In genomic region chr1:129747595-129747994, GRCm38 (mm10) we compare ENCODE assay signal across 21 mouse cellular contexts.
A peak's percentile ranks its signal among the peaks of the same experiment; 100 is the strongest.
DNase-seq lines count a peak whose midpoint lies in the region; ATAC-seq and TF ChIP-seq lines count a peak whose summit lies in the region.
"Had no signal": no experiment of that assay in that cellular context is flagged by ENCODE, and none has a peak within 500 bp of the region (broad histone marks: within the 10 kb centered on the region; RNA-seq: fewer than 3 reads in every experiment).

No protein-coding gene starts in this region.

- no peak for TF ChIP-seq CTCF in forebrain, postnatal 0 days (IDR thresholded peaks at IDR 0.05; ENCODE audit: low read depth)
- no peak for TF ChIP-seq CTCF in brain, embryonic 14.5 days (IDR thresholded peaks at IDR 0.05; ENCODE audit: borderline replicate concordance, extremely low read depth, insufficient read depth, insufficient read length)

- no peak for ATAC-seq in forebrain, embryonic 14.5 days
- no peak for ATAC-seq in forebrain, embryonic 12.5 days (ENCODE audit: low FRiP score)
- ATAC-seq in forebrain, postnatal 0 days = no peak
- peak; percentile 35; the same call in 1 of the 2 replicates for ATAC-seq in midbrain, embryonic 11.5 days (ENCODE audit: low FRiP score)
- no peak for ATAC-seq in midbrain, embryonic 13.5 days
- ATAC-seq: activated CD4-positive, CD25-positive, alpha-beta regulatory T cell, adult 4 months had no signal

- H3K27ac ChIP-seq in forebrain, embryonic 14.5 days (ENCODE audit: low read depth, low read length) = no peak overlapping the region
- no peak overlapping the region for H3K27ac ChIP-seq in forebrain, embryonic 12.5 days
- H3K27ac ChIP-seq in forebrain, postnatal 0 days (ENCODE audit: low read depth, low read length) = no peak overlapping the region
- no peak overlapping the region for H3K27ac ChIP-seq in forebrain, embryonic 10.5 days
- no peak overlapping the region for H3K27ac ChIP-seq in midbrain, embryonic 11.5 days (ENCODE audit: low read depth, low read length)
- H3K27ac ChIP-seq in midbrain, embryonic 13.5 days = no peak overlapping the region
- H3K27ac ChIP-seq: heart, embryonic 15.5 days; hindbrain, embryonic 10.5 days; hindbrain, embryonic 14.5 days had no signal

- no peak for TF ChIP-seq POLR2A in brain, embryonic 14.5 days (IDR thresholded peaks at IDR 0.05; ENCODE audit: borderline replicate concordance, extremely low read depth, insufficient read depth, insufficient read length, poor library complexity, severe bottlenecking)

- H3K9ac ChIP-seq in forebrain, embryonic 14.5 days (ENCODE audit: low read length) = no peak overlapping the region
- H3K9ac ChIP-seq in forebrain, embryonic 12.5 days = no peak overlapping the region
- H3K9ac ChIP-seq in forebrain, postnatal 0 days = no peak overlapping the region
- no peak overlapping the region for H3K9ac ChIP-seq in midbrain, embryonic 11.5 days (ENCODE audit: low read length)
- no peak overlapping the region for H3K9ac ChIP-seq in midbrain, embryonic 13.5 days (replicated peaks)
- H3K9ac ChIP-seq: heart, embryonic 12.5 days; heart, embryonic 15.5 days; hindbrain, embryonic 14.5 days had no signal

- H3K27me3 ChIP-seq in forebrain, embryonic 14.5 days (replicated peaks; ENCODE audit: control insufficient read depth, insufficient read depth, low read length) = no peaks in the 10 kb centered on the region
- H3K27me3 ChIP-seq in forebrain, embryonic 12.5 days = no peaks in the 10 kb centered on the region
- no peaks in the 10 kb centered on the region for H3K27me3 ChIP-seq in forebrain, postnatal 0 days (ENCODE audit: insufficient read depth, low read length)
- no peaks in the 10 kb centered on the region for H3K27me3 ChIP-seq in forebrain, embryonic 10.5 days (ENCODE audit: poor library complexity, severe bottlenecking)
- H3K27me3 ChIP-seq in midbrain, embryonic 11.5 days (ENCODE audit: control insufficient read depth, insufficient read depth, low read length) = no peaks in the 10 kb centered on the region
- H3K27me3 ChIP-seq in midbrain, embryonic 13.5 days = no peaks in the 10 kb centered on the region
- H3K27me3 ChIP-seq: heart, embryonic 12.5 days; heart, embryonic 15.5 days had no signal

- no peak overlapping the region for H3K4me3 ChIP-seq in forebrain, embryonic 14.5 days (ENCODE audit: low read depth, low read length)
- no peak overlapping the region for H3K4me3 ChIP-seq in forebrain, embryonic 12.5 days (replicated peaks)
- H3K4me3 ChIP-seq in forebrain, postnatal 0 days (ENCODE audit: low read depth, low read length) = no peak overlapping the region
- no peak overlapping the region for H3K4me3 ChIP-seq in forebrain, embryonic 10.5 days
- no peak overlapping the region for H3K4me3 ChIP-seq in midbrain, embryonic 11.5 days (ENCODE audit: low read depth, low read length)
- no peak overlapping the region for H3K4me3 ChIP-seq in midbrain, embryonic 13.5 days (replicated peaks)
- H3K4me3 ChIP-seq: heart, embryonic 12.5 days; heart, embryonic 15.5 days; hindbrain, embryonic 10.5 days had no signal

- peak; percentile 11 for DNase-seq in forebrain, embryonic 14.5 days (ENCODE audit: low spot score)
- peak; percentile 2 for DNase-seq in forebrain, postnatal 0 days
- DNase-seq in forebrain, embryonic 10.5 days (ENCODE audit: extremely low spot score, low spot score) = no peak
- no peak for DNase-seq in midbrain, embryonic 11.5 days (ENCODE audit: low spot score, missing footprints)
- DNase-seq in brain, embryonic 14.5 days (ENCODE audit: low read depth) = peak; percentile 38
- DNase-seq: adrenal gland, adult 8-10 months; adrenal gland, postnatal 25 days; cerebellum, adult 18-20 months; cerebellum, adult 9-10 months; cerebellum, postnatal 14 days; gastrocnemius, postnatal 25 days; heart, adult 18-20 months; heart, postnatal 10 days; heart, postnatal 36 days had no signal

- no peaks in the 10 kb centered on the region for H3K36me3 ChIP-seq in forebrain, embryonic 14.5 days (ENCODE audit: control insufficient read depth, insufficient read depth, low read length)
- H3K36me3 ChIP-seq in forebrain, embryonic 12.5 days (replicated peaks) = no peaks in the 10 kb centered on the region
- no peaks in the 10 kb centered on the region for H3K36me3 ChIP-seq in forebrain, postnatal 0 days (ENCODE audit: insufficient read depth)
- H3K36me3 ChIP-seq in forebrain, embryonic 10.5 days (replicated peaks) = no peaks in the 10 kb centered on the region
- no peaks in the 10 kb centered on the region for H3K36me3 ChIP-seq in midbrain, embryonic 11.5 days (ENCODE audit: control insufficient read depth, insufficient read depth, low read length)
- H3K36me3 ChIP-seq in midbrain, embryonic 13.5 days = no peaks in the 10 kb centered on the region
- H3K36me3 ChIP-seq: heart, embryonic 12.5 days; heart, embryonic 15.5 days; hindbrain, embryonic 10.5 days had no signal

- H3K9me3 ChIP-seq in forebrain, embryonic 14.5 days (replicated peaks; ENCODE audit: control insufficient read depth, low read length) = no peaks in the 10 kb centered on the region
- no peaks in the 10 kb centered on the region for H3K9me3 ChIP-seq in forebrain, embryonic 12.5 days
- no peaks in the 10 kb centered on the region for H3K9me3 ChIP-seq in forebrain, postnatal 0 days (ENCODE audit: low read length)
- no peaks in the 10 kb centered on the region for H3K9me3 ChIP-seq in forebrain, embryonic 10.5 days
- H3K9me3 ChIP-seq in midbrain, embryonic 11.5 days (ENCODE audit: control insufficient read depth, low read length) = no peaks in the 10 kb centered on the region
- H3K9me3 ChIP-seq in midbrain, embryonic 13.5 days = no peaks in the 10 kb centered on the region
- H3K9me3 ChIP-seq: heart, embryonic 12.5 days; heart, embryonic 15.5 days; hindbrain, embryonic 10.5 days had no signal

- WGBS in forebrain, embryonic 14.5 days = 86% methylated on average over 3 of the region's 3 CpGs
- 78% methylated on average over 3 of the region's 3 CpGs for WGBS in forebrain, embryonic 12.5 days
- WGBS in forebrain, postnatal 0 days = 49% methylated on average over 3 of the region's 3 CpGs
- 92% methylated on average over 3 of the region's 3 CpGs for WGBS in forebrain, embryonic 10.5 days
- WGBS in midbrain, embryonic 11.5 days = 83% methylated on average over 3 of the region's 3 CpGs
- WGBS in midbrain, embryonic 13.5 days = 64% methylated on average over 3 of the region's 3 CpGs

- H3K4me1 ChIP-seq in forebrain, embryonic 14.5 days (ENCODE audit: control insufficient read depth, insufficient read depth, low read length) = no peaks in the 10 kb centered on the region
- H3K4me1 ChIP-seq in forebrain, embryonic 12.5 days = no peaks in the 10 kb centered on the region
- H3K4me1 ChIP-seq in forebrain, postnatal 0 days (ENCODE audit: insufficient read depth) = no peaks in the 10 kb centered on the region
- no peaks in the 10 kb centered on the region for H3K4me1 ChIP-seq in forebrain, embryonic 10.5 days
- no peaks in the 10 kb centered on the region for H3K4me1 ChIP-seq in midbrain, embryonic 11.5 days (ENCODE audit: control insufficient read depth, insufficient read depth, low read length)
- H3K4me1 ChIP-seq in midbrain, embryonic 13.5 days (replicated peaks) = peaks cover 5% of the 10 kb centered on the region; the same call in 1 of the 2 replicates
- H3K4me1 ChIP-seq: heart, embryonic 12.5 days; heart, embryonic 15.5 days; hindbrain, embryonic 10.5 days had no signal

- no peak overlapping the region for H3K4me2 ChIP-seq in forebrain, embryonic 14.5 days (ENCODE audit: low read length)
- no peak overlapping the region for H3K4me2 ChIP-seq in forebrain, embryonic 12.5 days
- no peak overlapping the region for H3K4me2 ChIP-seq in forebrain, postnatal 0 days (ENCODE audit: low read depth)
- H3K4me2 ChIP-seq in midbrain, embryonic 11.5 days = no peak overlapping the region
- H3K4me2 ChIP-seq in midbrain, embryonic 13.5 days (replicated peaks) = no peak overlapping the region
- H3K4me2 ChIP-seq: heart, embryonic 12.5 days; heart, embryonic 15.5 days; hindbrain, embryonic 14.5 days had no signal

Comparison
In these comparisons a context has a peak if more than half of its experiments do, and no peak if none do; other contexts are left out.
1. DNase-seq: peak in forebrain, embryonic 14.5 days (single experiment), forebrain, postnatal 0 days (single experiment) and brain, embryonic 14.5 days (single experiment); none in forebrain, embryonic 10.5 days (single experiment) and midbrain, embryonic 11.5 days (single experiment).